Mouse (Mus musculus) R1 (cell line): ENCODE results near the gene Dhx15.

ENCODE experiments used
- DNase-seq: peaks from one replicate; pipeline ENCODE4 v3.0.0-alpha.2; 2018; ENCODE audit warnings: low read depth, low spot score

Gene Dhx15

GRCm38 (mm10) chr5:52110808-52111663 is 79.3 kb downstream of the Dhx15 start:
- no peak for DNase-seq
